Mouse (Mus musculus) heart, adult 2 months (tissue): ENCODE measurements around the gene Brd3. TPM values are rescaled to one million over a fixed set of nuclear protein-coding genes. Genes with fewer than 3 reads are reported as not detected.

Experiments used
- DNase-seq, 2 experiments: peaks; one replicate each; pipeline ENCODE4 v3.0.0; 2021
- H3K27ac ChIP-seq: fragments of 200-600 bp; 2 replicates; pipeline ENCODE4 v1.8.1; 2022
- H3K27me3 ChIP-seq: fragments of 200-500 bp; 2 replicates; pipeline ENCODE4 v1.6.1; 2012; ENCODE audit warnings: mild to moderate bottlenecking, low read length, inconsistent platforms, mixed read lengths; ENCODE audit not compliant: control insufficient read depth, insufficient read depth
- H3K36me3 ChIP-seq: fragments of 200-500 bp; 2 replicates; pipeline ENCODE4 v1.6.1; 2012; ENCODE audit warnings: low read length, inconsistent platforms; ENCODE audit not compliant: control insufficient read depth, insufficient read depth
- H3K4me1 ChIP-seq: fragments of 200-500 bp; 2 replicates; pipeline ENCODE4 v1.6.1; 2011; ENCODE audit warnings: low read length; ENCODE audit not compliant: control insufficient read depth, insufficient read depth
- H3K4me3 ChIP-seq: fragments of 200-600 bp; 2 replicates; pipeline ENCODE4 v1.8.1; 2022
- H3K79me2 ChIP-seq: fragments of 200-500 bp; replicated peaks from 2 replicates; pipeline ENCODE4 v1.6.1; 2012; ENCODE audit warnings: mild to moderate bottlenecking, inconsistent platforms, low read length, moderate library complexity, mixed read lengths; ENCODE audit not compliant: control insufficient read depth, insufficient read depth
- H3K9ac ChIP-seq: fragments of 200-500 bp; 2 replicates; pipeline ENCODE4 v1.6.1; 2012; ENCODE audit warnings: low read depth, mild to moderate bottlenecking, control low read depth, inconsistent platforms, low read length, mixed read lengths
- CTCF ChIP-seq: fragments of 200-600 bp; IDR thresholded peaks from 2 replicates; pipeline ENCODE4 v1.8.1; 2022; ENCODE audit warnings: antibody characterized with exemption, mild to moderate bottlenecking, moderate library complexity
- EP300 ChIP-seq: fragments of 200-500 bp; IDR thresholded peaks from 2 replicates; pipeline ENCODE4 v1.6.1; 2011; ENCODE audit warnings: low read depth, low read length, control low read depth; ENCODE audit not compliant: insufficient read depth
- POLR2A ChIP-seq: fragments of 200-500 bp; IDR thresholded peaks from 2 replicates; pipeline ENCODE4 v1.6.1; 2011; ENCODE audit warnings: mild to moderate bottlenecking, low read depth, low read length, control low read depth; ENCODE audit not compliant: insufficient read depth
- WGBS: fragments of 180-500 bp; shearing (Covaris S2); methylation state at CpG from one replicate; pipeline ENCODE4 v1.1.7; 2018; 5-methylcytosine and 5-hydroxymethylcytosine counted together
- intact Hi-C: fragments of 180-260 bp; cut with DNase I; formaldehyde crosslinking; loops from one replicate; pipeline ENCODE4 v1.15.1; 2025
- polyA plus RNA-seq: library from polyadenylated mRNA; depleted of rRNA; stranded (reverse); fragments of >200 nt; gene quantifications from 2 replicates; pipeline ENCODE4 v1.2.3, GENCODE M21; 2012
- total RNA-seq, 2 experiments: library from RNA; stranded (reverse); gene quantifications; 2 replicates each; pipeline ENCODE4 v1.2.3; 2021

Brd3 gene
- total and polyA plus RNA-seq, 3 experiments, result 12.5 to 28.7 (median 27.0) TPM

DNA sequence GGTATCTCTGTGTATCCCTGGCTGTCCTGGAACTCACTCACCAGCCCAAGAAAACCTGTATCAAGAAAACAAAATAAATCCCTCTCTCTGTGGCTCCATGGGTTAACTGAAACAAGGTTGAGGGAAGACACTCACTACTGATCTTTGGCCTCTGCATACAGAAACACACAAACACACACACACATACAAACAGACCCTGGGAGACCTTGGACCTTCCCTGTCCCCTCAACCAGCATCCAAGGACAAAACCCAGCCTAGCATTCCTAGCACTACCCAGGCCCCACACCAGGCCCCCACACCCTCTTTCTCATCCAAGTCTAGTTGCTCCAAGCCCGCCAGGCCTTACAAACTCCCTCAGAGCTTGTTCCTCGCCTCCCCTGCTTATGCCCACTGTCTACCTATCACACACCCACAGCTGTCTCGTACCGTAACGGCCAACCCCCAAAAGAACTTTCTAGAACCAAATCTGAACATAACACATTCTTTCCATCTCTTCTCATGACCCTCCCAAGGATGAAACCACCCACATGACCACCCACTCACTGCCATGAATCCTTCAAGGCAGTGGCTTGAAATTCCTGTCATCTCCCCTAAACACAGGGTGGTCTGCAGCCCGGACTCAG lies 96.8 kb downstream of the Brd3 start:
- intact Hi-C loops, result no loop called here
- H3K9ac ChIP-seq, result no peak overlapping the region
- TF ChIP-seq POLR2A (no peak), EP300 (no peak), CTCF (no peak)
- no peaks in the 10 kb centered on the region for H3K27me3 ChIP-seq
- H3K36me3 ChIP-seq, result no peaks in the 10 kb centered on the region
- no peak for DNase-seq
- 91% methylated on average over 6 of the region's 6 CpGs for WGBS
- no peak overlapping the region for H3K27ac ChIP-seq
- 0 out of 2 replicates have a peak, but pooled peaks cover 2% of the 10 kb centered on the region for H3K79me2 ChIP-seq
- H3K4me3 ChIP-seq, result no peak overlapping the region
- peaks cover 17% of the 10 kb centered on the region for H3K4me1 ChIP-seq

DNA sequence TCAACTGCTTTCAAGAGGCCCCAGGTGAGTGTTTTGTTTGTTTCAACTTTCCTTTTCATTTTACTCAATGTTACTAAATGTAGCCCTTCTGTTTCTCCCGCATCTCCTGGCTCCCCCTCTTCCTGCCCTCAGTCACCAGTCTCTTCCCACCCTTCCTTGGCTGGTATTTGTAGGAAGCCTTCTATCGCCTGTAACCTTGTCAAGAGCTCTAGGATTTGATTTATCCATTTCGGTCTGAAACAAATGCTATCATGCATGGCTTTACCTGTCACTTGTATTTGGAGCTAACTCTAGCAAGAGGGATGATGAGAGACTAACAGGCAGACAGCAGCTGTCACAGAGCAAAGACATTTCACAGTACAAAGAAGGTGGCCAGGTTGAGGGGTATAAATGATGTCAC lies 99.3 kb downstream of the Brd3 start:
- H3K27me3 ChIP-seq, result no peaks in the 10 kb centered on the region
- intact Hi-C loops, result no loop called here
- H3K36me3 ChIP-seq, result no peaks in the 10 kb centered on the region
- no peak for DNase-seq
- peaks cover 10% of the 10 kb centered on the region for H3K4me1 ChIP-seq
- WGBS, result 59% methylated on average over 3 of the region's 3 CpGs
- 0 out of 2 replicates have a peak, but pooled peaks cover 3% of the 10 kb centered on the region for H3K79me2 ChIP-seq
- no peak overlapping the region for H3K27ac ChIP-seq
- TF ChIP-seq POLR2A (no peak), CTCF (no peak), EP300 (no peak)
- no peak overlapping the region for H3K9ac ChIP-seq
- no peak overlapping the region for H3K4me3 ChIP-seq

DNA sequence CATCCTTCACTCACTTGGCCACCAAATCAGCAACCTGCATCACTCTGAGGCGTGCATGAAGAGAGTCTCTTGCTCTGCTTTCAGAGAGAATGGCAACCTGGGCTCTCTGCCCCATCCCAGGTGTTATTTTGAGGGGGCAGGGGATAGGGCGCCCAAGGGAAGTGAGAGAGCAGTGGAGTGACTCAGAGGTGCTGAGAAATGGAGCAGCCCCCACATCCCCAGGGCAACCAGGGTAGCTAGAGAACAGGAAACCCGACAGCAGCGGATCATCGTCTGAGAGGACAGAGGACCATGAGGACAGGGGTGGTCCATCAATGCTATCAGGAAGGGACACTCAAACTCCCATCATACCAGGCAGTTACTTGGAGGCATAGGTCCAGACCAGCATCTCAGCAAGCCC lies 100.5 kb downstream of the Brd3 start:
- WGBS, result 61% methylated on average over 5 of the region's 5 CpGs
- Histone ChIP-seq H3K4me1 (peaks cover 9% of the 10 kb centered on the region), H3K36me3 (no peaks in the 10 kb centered on the region), H3K27ac (no peak overlapping the region), H3K9ac (no peak overlapping the region), H3K4me3 (no peak overlapping the region), H3K27me3 (no peaks in the 10 kb centered on the region), H3K79me2 (peaks cover 3% of the 10 kb centered on the region; the same call in 1 of the 2 replicates)
- DNase-seq, result no peak
- intact Hi-C loops, result no loop called here
- TF ChIP-seq POLR2A (no peak), EP300 (no peak), CTCF (no peak)

DNA sequence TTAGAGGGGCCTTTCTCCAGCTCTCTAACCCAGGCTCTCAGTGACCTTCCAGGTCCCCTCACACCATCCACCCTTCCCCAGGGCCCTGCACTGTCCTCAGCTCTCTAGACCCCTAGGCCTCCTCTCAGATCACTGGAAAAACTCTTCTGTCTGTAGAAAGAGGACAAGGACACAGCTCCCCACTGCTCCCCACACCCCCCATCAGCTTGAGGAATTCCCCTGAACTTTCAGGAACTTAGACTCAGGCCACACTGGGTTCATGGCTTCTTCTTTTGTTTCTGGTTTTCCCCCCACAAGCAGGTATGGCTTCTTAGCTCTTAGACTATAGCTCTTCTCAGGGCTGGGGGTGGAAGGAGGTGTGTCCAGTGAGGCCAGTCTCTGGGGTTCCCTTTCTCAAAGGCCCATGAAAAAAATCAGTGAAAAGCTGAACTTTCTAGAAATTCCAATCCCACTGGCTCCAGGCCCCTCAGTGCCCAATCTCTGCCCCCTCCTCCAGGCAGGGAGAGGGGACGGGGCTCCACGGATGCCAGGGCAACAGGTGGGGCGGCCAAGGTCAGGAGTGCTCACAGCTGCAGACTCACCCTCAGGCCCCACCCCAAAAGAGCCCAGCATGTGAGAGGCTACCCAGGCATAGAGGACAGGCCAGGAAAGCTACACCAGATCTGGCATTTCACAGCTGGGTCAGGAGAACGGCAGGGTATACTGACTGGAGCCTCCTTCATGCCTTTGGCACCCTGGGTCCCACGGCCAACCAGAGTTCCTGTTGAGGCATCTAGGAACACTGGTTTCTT lies 102.2 kb downstream of the Brd3 start:
- peaks cover 3% of the 10 kb centered on the region; the same call in 1 of the 2 replicates for H3K79me2 ChIP-seq
- no peak for TF ChIP-seq EP300
- no peak for TF ChIP-seq CTCF
- no peak overlapping the region for H3K4me3 ChIP-seq
- H3K4me1 ChIP-seq, result peaks cover 9% of the 10 kb centered on the region; the same call in 1 of the 2 replicates
- intact Hi-C loops, result no loop called here
- DNase-seq, result no peak
- H3K27me3 ChIP-seq, result no peaks in the 10 kb centered on the region
- no peak overlapping the region for H3K9ac ChIP-seq
- WGBS, result 70% methylated on average over 5 of the region's 5 CpGs
- H3K36me3 ChIP-seq, result no peaks in the 10 kb centered on the region
- H3K27ac ChIP-seq, result no peak overlapping the region

DNA sequence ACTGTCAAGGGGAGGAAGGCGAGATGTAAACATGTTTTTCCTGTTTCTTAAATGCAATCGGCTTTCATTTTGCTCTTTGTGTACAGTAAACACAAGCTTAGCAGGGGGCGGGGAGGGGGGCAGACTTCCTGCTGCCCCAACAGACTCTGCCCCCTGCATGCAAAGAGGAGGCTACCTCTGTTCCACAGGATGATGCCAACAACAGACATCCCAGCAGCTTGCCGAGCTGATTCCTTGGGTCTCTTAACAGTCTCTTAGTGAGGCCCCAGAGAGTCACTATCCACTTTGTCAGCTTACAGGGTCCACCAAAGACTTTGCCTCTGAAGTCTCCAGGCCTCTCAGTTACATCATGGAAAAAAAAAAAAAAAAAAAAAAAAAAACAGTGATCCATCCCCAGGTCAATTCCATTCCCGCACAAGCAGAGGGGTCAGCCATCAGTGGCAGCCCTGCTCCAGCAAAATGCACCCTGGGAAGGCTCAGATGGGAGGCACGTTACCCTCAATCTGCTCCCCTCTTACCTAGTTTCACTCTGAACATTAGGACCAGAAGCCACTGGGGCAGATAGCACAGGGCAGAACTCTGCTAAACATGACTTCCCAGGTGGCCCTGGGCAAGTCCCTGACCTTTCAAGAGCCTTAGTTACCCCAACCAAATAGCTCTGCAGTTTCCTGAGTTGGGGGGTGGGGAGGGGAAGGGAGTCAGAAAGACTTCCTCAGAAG lies 102.9 kb downstream of the Brd3 start:
- Histone ChIP-seq H3K27ac (no peak overlapping the region), H3K9ac (no peak overlapping the region), H3K4me1 (peaks cover 9% of the 10 kb centered on the region; the same call in 1 of the 2 replicates), H3K4me3 (no peak overlapping the region), H3K27me3 (no peaks in the 10 kb centered on the region), H3K79me2 (peaks cover 3% of the 10 kb centered on the region; the same call in 1 of the 2 replicates), H3K36me3 (no peaks in the 10 kb centered on the region)
- intact Hi-C loops, result no loop called here
- DNase-seq, result no peak
- no peak for TF ChIP-seq EP300
- 69% methylated on average over 6 of the region's 6 CpGs for WGBS
